Mouse (Mus musculus) heart, adult 11 months (tissue): ENCODE data around the gene Rabac1.
A peak's percentile ranks its signal among the peaks of the same experiment; 100 is the strongest.

Experiments
- DNase-seq: peaks from one replicate; pipeline ENCODE4 v3.0.0; 2022

Rabac1 gene

GRCm38 (mm10) chr7:24978781-24979180 lies 6.2 kb upstream of the Rabac1 start:
- DNase-seq, result no peak

- DNase-seq, result no peak
Measured at GRCm38 (mm10) chr7:24974893-24975595, 2.5 kb upstream of the Rabac1 start.

GRCm38 (mm10) chr7:24973902-24974301 lies 1.3 kb upstream of the Rabac1 start:
- DNase-seq, result no peak

GRCm38 (mm10) chr7:24973208-24973607 lies 654 bp upstream of the Rabac1 start:
- no peak for DNase-seq

- DNase-seq, result peak; percentile 95
Measured at GRCm38 (mm10) chr7:24971261-24971971, 1.1 kb downstream of the Rabac1 start.

- DNase-seq, result peak; percentile 84
Measured at GRCm38 (mm10) chr7:24970341-24970740, 2.2 kb downstream of the Rabac1 start.

- DNase-seq, result peak; percentile 86
Measured at GRCm38 (mm10) chr7:24969805-24970204, 2.7 kb downstream of the Rabac1 start.

- no peak for DNase-seq
Measured at GRCm38 (mm10) chr7:24968463-24968862, 4.1 kb downstream of the Rabac1 start.

GRCm38 (mm10) chr7:24967966-24968365 lies 4.6 kb downstream of the Rabac1 start:
- DNase-seq, result peak; percentile 83

- DNase-seq, result peak; percentile 97
Measured at GRCm38 (mm10) chr7:24964897-24965535, 7.5 kb downstream of the Rabac1 start.

GRCm38 (mm10) chr7:24964288-24964687 lies 8.3 kb downstream of the Rabac1 start:
- no peak for DNase-seq

- DNase-seq, result peak; percentile 85
Measured at GRCm38 (mm10) chr7:24955226-24955625, 17.3 kb downstream of the Rabac1 start.

GRCm38 (mm10) chr7:24954450-24954849 lies 18.1 kb downstream of the Rabac1 start:
- DNase-seq, result peak; percentile 93

- DNase-seq, result peak; percentile 79
Measured at GRCm38 (mm10) chr7:24953966-24954365, 18.6 kb downstream of the Rabac1 start.

- DNase-seq, result peak; percentile 95
Measured at GRCm38 (mm10) chr7:24949958-24950623, 22.5 kb downstream of the Rabac1 start.

- no peak for DNase-seq
Measured at GRCm38 (mm10) chr7:24948774-24949173, 23.8 kb downstream of the Rabac1 start.

GRCm38 (mm10) chr7:24947316-24948048 lies 25.1 kb downstream of the Rabac1 start:
- DNase-seq, result no peak

GRCm38 (mm10) chr7:24944257-24944950 lies 28.1 kb downstream of the Rabac1 start, which contains the start of gene Gm4881:
Gene Gm4881 (minus strand): TSS chr7:24944494.
- DNase-seq, result no peak

GRCm38 (mm10) chr7:24943641-24944040 lies 28.9 kb downstream of the Rabac1 start:
- no peak for DNase-seq

- DNase-seq, result no peak
Measured at GRCm38 (mm10) chr7:24931651-24932050, 40.9 kb downstream of the Rabac1 start.

GRCm38 (mm10) chr7:24930475-24930874 lies 42.1 kb downstream of the Rabac1 start:
- DNase-seq, result no peak
